Mouse (Mus musculus) lung, embryonic 15.5 days (tissue): ENCODE results near the gene Cops3. TPM values are rescaled to one million over a fixed set of nuclear protein-coding genes. Genes with fewer than 3 reads are reported as not detected.

Experiments
- ATAC-seq: fragments of 200-750 bp; cut with Nextera tagmentation; 2 replicates; pipeline ENCODE4 v1.8.0; 2017; ENCODE audit warnings: moderate number of reproducible peaks, borderline replicate concordance; ENCODE audit not compliant: low FRiP score, low TSS enrichment; ENCODE audit errors: extremely low read depth
- H3K27ac ChIP-seq: fragments of 300-500 bp; sonication (generic); 2 replicates; pipeline ENCODE4 v1.5.1; 2015; ENCODE audit warnings: moderate library complexity, mild to moderate bottlenecking, inconsistent platforms
- H3K27me3 ChIP-seq: fragments of 300-500 bp; sonication (generic); 2 replicates; pipeline ENCODE4 v1.6.1; 2015; ENCODE audit warnings: inconsistent platforms
- H3K36me3 ChIP-seq: fragments of 300-500 bp; sonication (generic); 2 replicates; pipeline ENCODE4 v1.6.1; 2015; ENCODE audit warnings: inconsistent platforms
- H3K4me1 ChIP-seq: fragments of 300-500 bp; sonication (generic); 2 replicates; pipeline ENCODE4 v1.6.1; 2015; ENCODE audit warnings: inconsistent platforms
- H3K4me2 ChIP-seq: fragments of 300-500 bp; sonication (generic); 2 replicates; pipeline ENCODE4 v1.6.1; 2015; ENCODE audit warnings: inconsistent platforms, mild to moderate bottlenecking, moderate library complexity
- H3K4me3 ChIP-seq: fragments of 300-500 bp; sonication (generic); 2 replicates; pipeline ENCODE4 v1.5.1; 2015; ENCODE audit warnings: mild to moderate bottlenecking, inconsistent platforms
- H3K9ac ChIP-seq: fragments of 300-500 bp; sonication (generic); 2 replicates; pipeline ENCODE4 v1.6.1; 2015; ENCODE audit warnings: inconsistent platforms
- H3K9me3 ChIP-seq: fragments of 300-500 bp; sonication (generic); 2 replicates; pipeline ENCODE4 v1.6.1; 2016; ENCODE audit warnings: inconsistent platforms
- WGBS: fragments of 180-500 bp; shearing (Covaris S2); methylation state at CpG from one replicate; pipeline ENCODE4 v1.1.7; 2015; 5-methylcytosine and 5-hydroxymethylcytosine counted together
- polyA plus RNA-seq: library from polyadenylated mRNA; unstranded; fragments of >200 nt; fragmentation: Nextera tagmentation; extraction: Ambion mirVana; gene quantifications from 2 replicates; pipeline ENCODE4 v1.2.1, GENCODE M21; 2015

Cops3 gene
- polyA plus RNA-seq, 1 experiment from 2014 or later: 214 TPM

- Histone ChIP-seq H3K4me3 (peak within 1 kb of the TSS; percentile 91), H3K36me3 (peaks cover 17% of the 10 kb centered on the region), H3K9ac (peak within 1 kb of the TSS; percentile 97), H3K4me2 (peak within 1 kb of the TSS; percentile 92), H3K27me3 (no peaks in the 10 kb centered on the region), H3K9me3 (no peaks in the 10 kb centered on the region), H3K4me1 (peaks cover 18% of the 10 kb centered on the region), H3K27ac (peak within 1 kb of the TSS; percentile 99)
- WGBS: under 1% methylated on average over 52 of the region's 52 CpGs
- ATAC-seq: peak; percentile 90
Observed at GRCm38 (mm10) chr11:59809670-59810474, 29.8 kb downstream of the Cops3 start, which contains the start of gene Flcn. Flcn (minus strand) TSS chr11:59810016.

GRCm38 (mm10) chr11:59809071-59809669 lies 30.5 kb downstream of the Cops3 start:
- Histone ChIP-seq H3K27ac (peak overlapping the region; percentile 99), H3K9me3 (no peaks in the 10 kb centered on the region), H3K4me2 (peak overlapping the region; percentile 92), H3K4me1 (peaks cover 18% of the 10 kb centered on the region), H3K36me3 (peaks cover 24% of the 10 kb centered on the region), H3K4me3 (peak overlapping the region; percentile 91), H3K27me3 (no peaks in the 10 kb centered on the region), H3K9ac (peak overlapping the region; percentile 97)
- peak; percentile 69 for ATAC-seq
- WGBS: under 1% methylated on average over 15 of the region's 15 CpGs

GRCm38 (mm10) chr11:59808170-59808960 lies 31.3 kb downstream of the Cops3 start:
- peak overlapping the region; percentile 51 for H3K27ac ChIP-seq
- WGBS: 48% methylated on average over 14 of the region's 14 CpGs

DNA sequence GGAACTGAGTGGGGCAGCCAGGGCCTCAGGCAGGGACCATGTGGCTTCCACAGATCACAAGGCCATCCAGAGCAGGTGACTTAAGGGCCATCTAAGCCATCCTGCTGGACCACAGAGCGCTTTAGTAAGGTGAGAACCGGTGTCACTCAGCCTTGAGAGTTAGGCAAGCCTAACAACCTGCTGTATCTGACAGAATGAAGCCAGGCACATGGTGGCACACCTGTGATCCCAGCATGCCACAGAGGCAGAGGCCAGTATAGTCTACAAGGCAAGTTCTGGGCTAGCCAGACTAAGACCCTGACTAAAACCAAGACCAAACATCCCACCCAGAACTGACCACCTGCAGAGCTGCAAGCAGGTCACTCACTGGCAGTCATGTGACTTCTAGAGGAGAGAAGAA lies 34.0 kb downstream of the Cops3 start:
- 96% methylated on average over 2 of the region's 2 CpGs for WGBS
- Histone ChIP-seq H3K27me3 (no peaks in the 10 kb centered on the region), H3K4me2 (no peak overlapping the region), H3K9me3 (no peaks in the 10 kb centered on the region), H3K4me3 (no peak overlapping the region), H3K27ac (no peak overlapping the region), H3K9ac (no peak overlapping the region), H3K4me1 (peaks cover 15% of the 10 kb centered on the region), H3K36me3 (peaks cover 56% of the 10 kb centered on the region)
- ATAC-seq: no peak

More at GRCm38 (mm10) chr11:59808170-59808960, 31.3 kb downstream of the Cops3 start:
- peaks cover 30% of the 10 kb centered on the region for H3K36me3 ChIP-seq
- peaks cover 18% of the 10 kb centered on the region for H3K4me1 ChIP-seq
- no peaks in the 10 kb centered on the region for H3K9me3 ChIP-seq
- H3K9ac ChIP-seq: peak overlapping the region; percentile 33; the same call in 1 of the 2 replicates
- no peaks in the 10 kb centered on the region for H3K27me3 ChIP-seq
- ATAC-seq: no peak
- peak overlapping the region; percentile 91 for H3K4me3 ChIP-seq
- peak overlapping the region; percentile 92 for H3K4me2 ChIP-seq

DNA sequence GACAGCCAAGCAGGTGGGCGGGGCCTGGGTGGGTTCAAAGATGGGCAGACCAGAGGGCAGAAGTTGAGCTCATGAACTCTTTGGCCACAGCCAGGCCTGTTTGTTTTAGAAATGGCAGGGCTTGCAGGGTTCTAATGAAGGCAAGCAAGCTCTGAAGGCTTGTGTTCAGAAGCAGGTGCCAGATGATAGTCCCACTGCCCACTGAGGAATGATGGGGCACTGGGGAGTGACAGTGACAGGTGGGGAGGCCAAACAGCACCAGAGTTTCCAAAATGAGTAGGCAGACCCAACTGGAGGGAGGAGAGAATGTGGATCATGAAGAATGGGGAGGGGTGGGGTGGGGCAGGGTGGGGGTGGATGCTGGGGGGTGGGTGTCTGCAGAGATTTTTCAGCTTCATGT lies 34.4 kb downstream of the Cops3 start:
- peaks cover 59% of the 10 kb centered on the region for H3K36me3 ChIP-seq
- 87% methylated on average over 1 of the region's 1 CpGs for WGBS
- no peak overlapping the region for H3K4me3 ChIP-seq
- no peak overlapping the region for H3K9ac ChIP-seq
- H3K27me3 ChIP-seq: no peaks in the 10 kb centered on the region
- H3K27ac ChIP-seq: no peak overlapping the region
- ATAC-seq: no peak
- no peaks in the 10 kb centered on the region for H3K9me3 ChIP-seq
- no peak overlapping the region for H3K4me2 ChIP-seq
- peaks cover 13% of the 10 kb centered on the region for H3K4me1 ChIP-seq

- H3K4me2 ChIP-seq: no peak overlapping the region
- no peak overlapping the region for H3K9ac ChIP-seq
- H3K27me3 ChIP-seq: no peaks in the 10 kb centered on the region
- no peak overlapping the region for H3K27ac ChIP-seq
- H3K4me1 ChIP-seq: peaks cover 13% of the 10 kb centered on the region
- H3K36me3 ChIP-seq: peaks cover 66% of the 10 kb centered on the region
- H3K9me3 ChIP-seq: no peaks in the 10 kb centered on the region
- no peak for ATAC-seq
- H3K4me3 ChIP-seq: no peak overlapping the region
- WGBS: 90% methylated on average over 22 of the region's 22 CpGs
Observed at GRCm38 (mm10) chr11:59804409-59805110, 35.1 kb downstream of the Cops3 start.

DNA sequence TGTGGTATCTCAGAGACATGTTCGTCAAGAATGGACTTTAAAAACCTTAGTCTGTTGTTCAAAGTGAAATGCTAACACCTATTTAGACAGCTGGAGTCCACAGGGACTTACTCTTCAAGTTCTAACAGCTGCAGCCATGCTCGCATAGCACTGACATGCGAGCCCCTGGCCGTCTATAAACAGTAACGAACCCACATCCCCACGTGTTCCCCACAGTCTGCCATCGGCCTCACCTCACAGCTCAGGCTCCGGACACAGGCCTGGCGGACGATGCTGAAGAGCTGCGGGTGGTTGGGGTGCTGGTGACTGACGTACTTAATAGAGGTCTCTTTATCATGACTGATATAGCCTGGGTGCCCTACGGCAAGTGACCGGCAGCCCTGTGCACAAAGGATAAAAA lies 36.1 kb downstream of the Cops3 start:
- Histone ChIP-seq H3K4me1 (peaks cover 6% of the 10 kb centered on the region), H3K4me2 (no peak overlapping the region), H3K4me3 (no peak overlapping the region), H3K9me3 (no peaks in the 10 kb centered on the region), H3K27ac (no peak overlapping the region), H3K27me3 (no peaks in the 10 kb centered on the region), H3K36me3 (peaks cover 74% of the 10 kb centered on the region), H3K9ac (no peak overlapping the region)
- 83% methylated on average over 14 of the region's 14 CpGs for WGBS
- no peak for ATAC-seq

DNA sequence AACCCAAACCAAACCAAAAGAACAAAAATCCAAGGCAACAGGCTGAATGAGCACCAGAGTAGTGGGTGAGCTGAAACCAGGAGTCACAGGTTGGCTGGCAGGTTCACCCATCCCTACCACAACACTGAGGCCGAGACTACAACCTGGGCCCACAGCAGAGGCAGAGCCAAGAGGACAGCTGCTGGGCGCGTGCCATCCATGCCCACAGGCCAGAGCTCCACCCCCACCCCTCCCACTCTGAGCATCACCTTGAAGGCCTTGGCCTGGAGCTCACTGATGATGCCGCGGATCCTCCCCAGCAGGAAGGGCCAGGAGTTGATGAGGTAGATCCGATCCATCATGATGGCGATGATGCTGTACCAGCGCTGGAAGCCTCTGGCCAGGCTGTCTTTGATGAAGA lies 37.8 kb downstream of the Cops3 start:
- no peak for ATAC-seq
- Histone ChIP-seq H3K36me3 (peaks cover 77% of the 10 kb centered on the region), H3K4me2 (no peak overlapping the region), H3K4me1 (no peaks in the 10 kb centered on the region), H3K9me3 (no peaks in the 10 kb centered on the region), H3K27me3 (no peaks in the 10 kb centered on the region), H3K27ac (no peak overlapping the region), H3K4me3 (no peak overlapping the region), H3K9ac (no peak overlapping the region)
- 96% methylated on average over 8 of the region's 8 CpGs for WGBS

GRCm38 (mm10) chr11:59800412-59800811 lies 39.2 kb downstream of the Cops3 start:
- H3K4me2 ChIP-seq: no peak overlapping the region
- no peak overlapping the region for H3K9ac ChIP-seq
- peaks cover 80% of the 10 kb centered on the region for H3K36me3 ChIP-seq
- H3K4me3 ChIP-seq: no peak overlapping the region
- WGBS: 94% methylated on average over 10 of the region's 10 CpGs
- H3K9me3 ChIP-seq: no peaks in the 10 kb centered on the region
- no peaks in the 10 kb centered on the region for H3K27me3 ChIP-seq
- H3K4me1 ChIP-seq: no peaks in the 10 kb centered on the region
- ATAC-seq: no peak
- H3K27ac ChIP-seq: no peak overlapping the region

GRCm38 (mm10) chr11:59793390-59793789 lies 46.2 kb downstream of the Cops3 start:
- Histone ChIP-seq H3K4me1 (peaks cover 4% of the 10 kb centered on the region; the same call in 1 of the 2 replicates), H3K27me3 (no peaks in the 10 kb centered on the region), H3K36me3 (peaks cover 52% of the 10 kb centered on the region), H3K9ac (no peak overlapping the region), H3K4me2 (no peak overlapping the region), H3K9me3 (no peaks in the 10 kb centered on the region), H3K27ac (no peak overlapping the region), H3K4me3 (no peak overlapping the region)
- ATAC-seq: no peak
- WGBS: 61% methylated on average over 6 of the region's 6 CpGs

DNA sequence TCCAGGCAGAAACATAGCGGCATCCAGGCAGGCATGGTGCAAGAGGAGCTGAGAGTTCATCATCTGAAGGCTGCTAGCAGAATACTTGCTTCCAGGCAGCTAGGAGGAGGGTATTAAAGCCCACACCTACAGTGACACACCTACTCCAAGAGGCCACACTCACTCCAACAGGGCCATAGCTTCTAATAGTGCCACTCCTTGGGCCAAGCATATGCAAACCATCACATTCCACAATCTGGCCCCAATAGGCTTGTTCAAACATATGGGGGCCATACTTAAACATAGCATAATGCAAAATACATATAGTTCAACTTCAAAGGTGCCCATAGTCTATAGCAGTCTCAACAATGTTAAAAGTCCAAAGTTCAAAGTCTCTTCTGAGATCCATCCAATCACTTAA lies 50.3 kb downstream of the Cops3 start:
- Histone ChIP-seq H3K4me1 (peaks cover 24% of the 10 kb centered on the region), H3K36me3 (peaks cover 20% of the 10 kb centered on the region), H3K4me2 (no peak overlapping the region), H3K27me3 (no peaks in the 10 kb centered on the region), H3K4me3 (no peak overlapping the region), H3K27ac (no peak overlapping the region), H3K9me3 (no peaks in the 10 kb centered on the region), H3K9ac (no peak overlapping the region)
- WGBS: 88% methylated on average over 1 of the region's 1 CpGs
- no peak for ATAC-seq
